Mouse (Mus musculus) left cerebral cortex, postnatal 10 days (tissue): ENCODE data around the gene Muc13. TPM values are rescaled to one million over a fixed set of nuclear protein-coding genes. Genes with fewer than 3 reads are reported as not detected.

Experiments
- DNase-seq, 2 experiments: peaks; one replicate each; pipeline ENCODE4 v3.0.0; 2021 to 2022; ENCODE audit warnings: low spot score in 2 of 2, mixed read lengths in 1 of 2; ENCODE audit errors: extremely low spot score in 1 of 2
- intact Hi-C: fragments of 180-260 bp; cut with DNase I; formaldehyde crosslinking; loops from one replicate; pipeline ENCODE4 v1.15.1; 2025
- total RNA-seq, 2 experiments: library from RNA; stranded (reverse); gene quantifications; 2 replicates each; pipeline ENCODE4 v1.2.3; 2021

The Muc13 gene
- total RNA-seq, 2 experiments from 2014 or later, result not detected

DNA sequence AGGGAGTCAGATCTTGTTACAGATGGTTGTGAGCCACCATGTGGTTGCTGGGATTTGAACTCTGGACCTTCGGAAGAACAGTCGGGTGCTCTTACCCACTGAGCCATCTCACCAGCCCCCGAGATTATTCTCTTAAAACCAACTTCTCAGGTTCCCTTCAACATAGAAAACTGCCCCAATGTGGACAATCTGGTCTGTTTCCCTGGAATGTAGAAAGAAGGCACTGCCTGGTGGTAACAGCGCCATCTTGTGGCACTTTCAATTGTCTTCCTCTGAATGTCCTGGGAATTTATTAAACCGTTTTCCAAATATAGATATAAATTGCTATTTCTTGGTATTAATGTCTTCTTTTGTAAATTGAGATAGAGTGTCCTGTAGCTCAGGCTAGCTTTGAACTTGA, 4.0 kb downstream of the Muc13 start:
- peak; percentile 21 to 64 for DNase-seq
- intact Hi-C loops, result no loop called here

- intact Hi-C loops, result no loop called here
- no peak for DNase-seq
These were observed 16.2 kb downstream of the Muc13 start for GRCm38 (mm10) chr16:33810002-33810401.

- intact Hi-C loops, result no loop called here
- no peak for DNase-seq
These were observed 24.8 kb downstream of the Muc13 start for GRCm38 (mm10) chr16:33818413-33819165.

DNA sequence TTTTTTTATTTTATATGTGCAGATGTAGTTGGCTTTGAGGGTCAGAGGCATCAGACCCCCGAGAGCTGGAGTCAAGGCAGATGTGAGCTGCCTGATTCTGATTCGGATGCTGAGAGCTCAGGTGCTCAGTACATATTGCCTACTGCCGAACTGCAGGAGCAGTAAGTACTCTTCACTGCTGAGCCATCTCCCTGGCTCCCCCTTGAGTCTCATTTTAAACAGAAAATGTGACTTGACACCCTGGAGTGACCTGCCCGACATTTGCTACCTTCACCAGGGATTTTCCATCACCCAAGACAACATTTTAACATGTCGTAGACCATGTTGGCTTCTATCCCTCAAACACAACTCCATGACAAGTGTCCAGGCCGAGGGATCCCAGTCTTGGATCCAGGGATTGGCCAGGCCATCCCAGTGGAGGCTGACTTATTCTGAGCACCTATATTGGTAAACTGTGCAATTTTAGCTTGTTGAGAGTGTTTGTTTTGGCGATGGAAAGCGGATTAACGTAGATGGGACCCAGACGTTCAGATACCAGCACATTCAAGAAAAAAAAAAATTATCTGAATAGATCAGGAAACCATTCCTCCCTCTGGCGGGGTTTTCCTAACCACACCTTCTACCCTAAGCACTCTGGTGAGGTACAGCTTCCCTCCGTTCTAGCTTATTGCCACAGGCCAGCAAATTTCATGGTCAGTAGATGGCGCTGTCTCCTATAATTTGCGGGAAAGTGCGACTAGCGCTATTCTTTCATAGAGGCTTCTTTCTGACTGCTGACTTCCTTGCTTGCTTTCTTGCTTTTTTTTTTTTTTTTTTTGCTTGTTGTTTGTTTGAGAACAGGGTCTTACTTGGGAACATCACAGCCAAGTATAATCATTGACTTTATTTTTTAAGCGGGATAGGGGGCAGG, 26.7 kb downstream of the Muc13 start:
- intact Hi-C loops, result loop anchor here (1.0 to 5.0 kb wide), 2 partner anchors 131 to 292 kb away; no protein-coding TSS in a partner anchor
- DNase-seq, result peak; percentile 82 to 85

- no peak for DNase-seq
- intact Hi-C loops, result loop anchor here (5.0 kb wide), 1 partner anchor 288 kb away; no protein-coding TSS in a partner anchor
These were observed 30.8 kb downstream of the Muc13 start for GRCm38 (mm10) chr16:33824603-33825002.

- intact Hi-C loops, result no loop called here
These were observed 34.7 kb downstream of the Muc13 start for GRCm38 (mm10) chr16:33828496-33828895.

GRCm38 (mm10) chr16:33829301-33829831, 35.5 kb downstream of the Muc13 start, which contains the start of gene Itgb5:
TSS of gene Itgb5 (plus strand) at chr16:33829665.
- intact Hi-C loops, result no loop called here
- peak in 1 of 2 experiments; percentile 81 for DNase-seq

More at GRCm38 (mm10) chr16:33828496-33828895, 34.7 kb downstream of the Muc13 start:
- DNase-seq, result no peak

- intact Hi-C loops, result no loop called here
- DNase-seq, result peak in 1 of 2 experiments; percentile 59
These were observed 36.1 kb downstream of the Muc13 start for GRCm38 (mm10) chr16:33829842-33830511.

GRCm38 (mm10) chr16:33830512-33831105, 36.8 kb downstream of the Muc13 start:
- no peak for DNase-seq
- intact Hi-C loops, result no loop called here

DNA sequence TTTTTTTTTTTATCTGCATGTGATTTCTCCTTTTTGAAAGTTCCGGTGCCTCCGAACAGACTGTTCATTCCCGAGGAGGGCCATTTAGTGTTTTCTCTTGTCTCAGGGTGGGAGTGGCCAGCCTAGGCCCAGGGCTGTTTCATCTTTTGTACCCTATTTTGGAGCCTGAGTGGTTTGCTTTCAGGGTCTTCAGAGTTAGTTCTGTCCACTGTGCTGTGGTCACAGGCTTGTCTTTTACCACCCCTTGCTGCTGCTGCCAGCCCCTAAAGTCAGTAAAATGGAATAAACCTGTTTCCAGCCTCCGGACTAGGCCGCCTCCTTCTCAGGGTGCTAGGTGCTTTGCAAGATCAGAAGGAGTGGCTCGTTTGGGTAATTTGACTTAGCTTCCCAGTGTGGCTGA, 38.2 kb downstream of the Muc13 start:
- intact Hi-C loops, result no loop called here
- DNase-seq, result no peak

GRCm38 (mm10) chr16:33832728-33833428, 39.0 kb downstream of the Muc13 start:
- intact Hi-C loops, result no loop called here
- DNase-seq, result peak; percentile 27 to 37

- intact Hi-C loops, result no loop called here
- no peak for DNase-seq
These were observed 39.6 kb downstream of the Muc13 start for GRCm38 (mm10) chr16:33833429-33833753.

DNA sequence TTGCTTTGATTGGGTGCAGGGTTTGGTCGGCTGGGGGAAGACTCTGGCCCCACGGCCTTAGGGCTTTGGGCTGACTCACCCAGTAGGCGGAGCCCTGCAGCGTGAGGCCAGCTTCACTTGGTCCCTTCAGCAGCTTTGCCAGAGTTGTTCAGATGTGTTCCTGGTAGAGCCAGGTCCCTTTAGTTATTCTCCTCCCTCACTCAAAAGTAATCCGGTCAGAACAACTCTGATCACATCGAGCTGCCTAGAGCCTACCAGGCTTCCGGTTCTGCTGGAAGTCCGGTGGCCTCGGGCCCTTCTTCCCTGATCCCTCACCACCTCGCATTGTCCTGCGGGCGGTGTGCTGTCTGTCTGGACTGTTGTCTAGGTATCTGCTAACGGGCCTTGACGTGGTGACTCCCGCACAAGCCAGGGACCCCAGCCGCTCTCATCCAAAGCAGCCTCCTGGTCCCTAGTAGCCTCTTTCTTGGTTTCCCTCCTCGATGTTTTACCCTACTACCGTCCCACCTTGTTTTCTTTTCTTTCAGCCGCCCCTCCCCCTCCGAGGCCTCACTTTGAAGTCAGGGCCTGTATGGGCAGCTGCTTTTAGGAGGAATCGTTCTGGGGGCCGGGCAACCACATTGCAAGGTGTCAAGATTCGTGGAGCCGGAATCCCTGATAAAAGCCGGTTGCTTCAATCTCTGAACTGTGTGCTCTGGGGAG, 40.1 kb downstream of the Muc13 start:
- DNase-seq, result peak in 1 of 2 experiments; percentile 42
- intact Hi-C loops, result no loop called here

GRCm38 (mm10) chr16:33836676-33837075, 42.8 kb downstream of the Muc13 start:
- intact Hi-C loops, result no loop called here

DNA sequence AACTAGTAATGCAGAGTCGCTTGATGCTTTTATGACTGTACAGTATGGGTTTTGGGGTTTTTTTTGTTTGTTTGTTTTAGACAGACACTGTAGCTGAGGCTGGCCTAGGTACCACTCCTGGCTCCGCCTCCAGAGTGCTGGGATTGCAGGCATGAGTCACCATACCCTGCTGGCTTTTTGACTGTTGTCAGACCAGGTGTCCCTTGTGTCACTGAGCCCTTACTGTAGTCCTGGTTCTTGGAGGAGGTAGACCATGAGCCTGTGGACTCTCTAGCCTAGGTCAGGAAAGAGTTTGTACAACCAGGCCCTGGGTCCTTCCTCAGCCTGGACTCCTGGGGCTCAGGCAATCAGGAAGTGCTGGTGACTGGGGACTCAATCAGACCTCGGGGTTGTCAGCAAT, 43.4 kb downstream of the Muc13 start:
- intact Hi-C loops, result no loop called here
- DNase-seq, result no peak

More at GRCm38 (mm10) chr16:33836676-33837075, 42.8 kb downstream of the Muc13 start:
- no peak for DNase-seq

DNA sequence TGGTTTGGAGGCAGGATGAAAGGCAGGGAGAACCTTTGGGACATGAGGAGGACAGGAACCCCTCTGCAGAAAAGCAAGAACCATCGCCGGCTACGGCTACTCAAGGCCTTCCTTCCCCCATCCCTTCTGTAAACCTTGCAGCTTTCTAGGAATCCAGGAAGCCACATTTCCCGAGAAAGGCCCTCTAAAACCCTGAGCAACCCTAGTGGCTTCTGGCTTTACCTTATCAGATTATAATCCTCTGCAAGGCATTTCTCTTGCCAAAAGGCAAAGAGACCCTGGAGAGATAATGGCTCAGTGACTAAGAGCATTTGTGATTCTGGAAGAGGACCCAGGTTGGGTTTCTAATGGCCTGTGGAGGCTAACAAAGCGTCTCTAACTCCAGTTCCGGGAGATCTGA, 46.8 kb downstream of the Muc13 start:
- intact Hi-C loops, result no loop called here
- DNase-seq, result no peak

- intact Hi-C loops, result no loop called here
- no peak for DNase-seq
These were observed 48.4 kb downstream of the Muc13 start for GRCm38 (mm10) chr16:33842081-33842880.
